Mouse (Mus musculus) E14TG2a.4 (cell line): ENCODE measurements around the gene Spata21.

Experiments used
- CTCF ChIP-seq: conservative IDR thresholded peaks from 2 replicates; pipeline ENCODE4 v1.5.1; 2014; ENCODE audit warnings: low read length
- NANOG ChIP-seq: IDR thresholded peaks from 2 replicates; pipeline ENCODE4 v1.6.1; 2014; ENCODE audit warnings: borderline replicate concordance, low read length, mixed read lengths

DNA sequence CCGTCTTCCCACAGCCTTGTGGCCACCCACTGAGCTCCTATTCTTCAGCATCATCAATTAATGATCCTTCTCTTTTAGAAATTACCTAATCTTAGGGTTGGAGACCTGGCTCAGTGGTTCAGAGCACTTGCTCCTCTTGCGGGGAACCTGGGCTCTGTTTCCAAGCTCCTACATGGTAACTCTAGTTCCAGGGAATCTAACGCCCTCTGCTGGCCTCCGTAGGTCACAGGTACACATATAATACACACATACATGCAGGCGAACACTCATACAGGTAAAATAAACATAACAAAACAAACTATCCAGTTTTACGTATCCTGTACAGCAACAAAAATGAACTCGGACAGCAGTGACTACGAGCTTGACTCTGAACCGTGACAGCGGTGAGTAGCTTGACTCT, 31.2 kb upstream of the Spata21 start:
- TF ChIP-seq CTCF (peak; percentile 64), NANOG (no peak)
